Mouse (Mus musculus) G1E (cell line): ENCODE data around the gene Gm20708.

Source experiments
- CTCF ChIP-seq: IDR thresholded peaks from 2 replicates; pipeline ENCODE4 v1.5.1; 2012; ENCODE audit warnings: low read depth, low read length, inconsistent platforms, mixed read lengths
- GATA1 ChIP-seq: IDR thresholded peaks from 2 replicates; pipeline ENCODE4 v1.6.1; 2012; ENCODE audit warnings: borderline replicate concordance, low read length, inconsistent platforms, mixed read lengths
- POLR2AphosphoS5 ChIP-seq: IDR thresholded peaks from 2 replicates; pipeline ENCODE4 v1.6.1; 2012; ENCODE audit warnings: low read depth, low read length, inconsistent platforms; ENCODE audit not compliant: insufficient replicate concordance
- TAL1 ChIP-seq: conservative IDR thresholded peaks from 2 replicates; pipeline ENCODE4 v1.6.1; 2012; ENCODE audit warnings: low read depth, low read length, inconsistent platforms, mixed read lengths

DNA sequence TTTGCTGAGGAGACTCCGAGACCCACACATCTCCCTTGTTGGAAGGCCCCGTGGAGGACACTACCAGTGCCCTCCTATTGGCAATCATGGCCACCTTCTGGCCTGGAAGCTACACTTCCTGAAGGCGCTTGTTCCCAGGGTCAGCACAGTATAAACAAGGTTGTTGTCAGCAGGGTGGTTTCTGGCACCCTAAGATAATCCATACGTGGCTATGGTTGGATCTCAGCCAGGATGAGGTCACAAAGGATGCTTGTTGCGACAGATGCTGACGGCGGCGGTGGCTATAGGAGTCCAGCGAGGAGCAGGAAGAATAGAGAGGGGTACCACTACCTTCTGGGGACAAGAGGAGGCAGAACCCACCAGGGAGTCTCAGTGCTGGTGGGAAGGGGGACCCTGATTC is 20.9 kb downstream of the Gm20708 start:
- no peak for TF ChIP-seq TAL1
- TF ChIP-seq GATA1 = no peak
- TF ChIP-seq CTCF = no peak
- no peak for TF ChIP-seq POLR2AphosphoS5
